Mouse (Mus musculus): ENCODE data around the gene Adam1a.

Gene Adam1a

GRCm38 (mm10) chr5:121544910-121545792 lies at the start of gene Adam1a, which contains the start of gene Gm42878:
Gene Adam1a, minus strand, starts transcription at chr5:121545482.
Gene Gm42878, minus strand, starts transcription at chr5:121545482.
- peak; percentile 58 for DNase-seq (ENCODE audit: low spot score)

GRCm38 (mm10) chr5:121594714-121595313 lies 49.5 kb upstream of the Adam1a start:
- DNase-seq (ENCODE audit: low spot score), result no peak

GRCm38 (mm10) chr5:121593451-121594401 lies 48.4 kb upstream of the Adam1a start, which contains the start of gene Aldh2:
Gene Aldh2, minus strand, starts transcription at chr5:121593824.
- DNase-seq (ENCODE audit: low spot score), result peak; percentile 87

GRCm38 (mm10) chr5:121592816-121593407 lies 47.6 kb upstream of the Adam1a start:
- no peak for DNase-seq (ENCODE audit: low spot score)

- DNase-seq (ENCODE audit: low spot score), result peak; percentile 3
Measured at GRCm38 (mm10) chr5:121592064-121592815, 47.0 kb upstream of the Adam1a start.

- no peak for DNase-seq (ENCODE audit: low spot score)
Measured at GRCm38 (mm10) chr5:121591417-121592063, 46.3 kb upstream of the Adam1a start.

- no peak for DNase-seq (ENCODE audit: low spot score)
Measured at GRCm38 (mm10) chr5:121589928-121590327, 44.6 kb upstream of the Adam1a start.

GRCm38 (mm10) chr5:121586400-121587039 lies 41.2 kb upstream of the Adam1a start:
- DNase-seq (ENCODE audit: low spot score), result no peak

- no peak for DNase-seq (ENCODE audit: low spot score)
Measured at GRCm38 (mm10) chr5:121585699-121586098, 40.4 kb upstream of the Adam1a start.

- no peak for DNase-seq (ENCODE audit: low spot score)
Measured at GRCm38 (mm10) chr5:121585005-121585404, 39.7 kb upstream of the Adam1a start.

GRCm38 (mm10) chr5:121583765-121584501 lies 38.7 kb upstream of the Adam1a start:
- DNase-seq (ENCODE audit: low spot score), result peak; percentile 38

GRCm38 (mm10) chr5:121581945-121582344 lies 36.7 kb upstream of the Adam1a start:
- DNase-seq (ENCODE audit: low spot score), result no peak

GRCm38 (mm10) chr5:121576927-121577488 lies 31.7 kb upstream of the Adam1a start:
- DNase-seq (ENCODE audit: low spot score), result no peak

GRCm38 (mm10) chr5:121575867-121576266 lies 30.6 kb upstream of the Adam1a start:
- no peak for DNase-seq (ENCODE audit: low spot score)

- no peak for DNase-seq (ENCODE audit: low spot score)
Measured at GRCm38 (mm10) chr5:121574145-121574544, 28.9 kb upstream of the Adam1a start.

GRCm38 (mm10) chr5:121570787-121571186 lies 25.5 kb upstream of the Adam1a start:
- no peak for DNase-seq (ENCODE audit: low spot score)

GRCm38 (mm10) chr5:121569881-121570420 lies 24.7 kb upstream of the Adam1a start:
- peak; percentile 4 for DNase-seq (ENCODE audit: low spot score)

GRCm38 (mm10) chr5:121566035-121566681 lies 20.9 kb upstream of the Adam1a start:
- no peak for DNase-seq (ENCODE audit: low spot score)
